Mouse (Mus musculus): Measurements from ENCODE around the gene Dcaf1. TPM values are rescaled to one million over a fixed set of nuclear protein-coding genes. Genes with fewer than 3 reads are reported as not detected.

Gene Dcaf1
- total RNA-seq, 2 experiments from 2014 or later, result 18.4 to 19.5 TPM

- DNase-seq, result no peak
- intact Hi-C loops (cut with DNase I), result no loop called here
These were observed 3.5 kb upstream of the Dcaf1 start for GRCm38 (mm10) chr9:106818191-106818590.

GRCm38 (mm10) chr9:106819201-106819600, 2.5 kb upstream of the Dcaf1 start:
- no peak overlapping the region for H3K4me3 ChIP-seq
- peak; percentile 63 for TF ChIP-seq CTCF (IDR thresholded peaks at IDR 0.05)
- H3K27ac ChIP-seq, result no peak overlapping the region
- DNase-seq, result no peak
- intact Hi-C loops (cut with DNase I), result no loop called here

More at GRCm38 (mm10) chr9:106818191-106818590, 3.5 kb upstream of the Dcaf1 start:
- H3K27ac ChIP-seq, result no peak overlapping the region
- no peak for TF ChIP-seq CTCF (IDR thresholded peaks at IDR 0.05)
- no peak overlapping the region for H3K4me3 ChIP-seq

- TF ChIP-seq CTCF (IDR thresholded peaks at IDR 0.05), result no peak
- Histone ChIP-seq H3K4me3 (peak overlapping the region; percentile 82), H3K27ac (peak overlapping the region; percentile 86)
- intact Hi-C loops (cut with DNase I), result loop anchor here (5.0 to 10.0 kb wide), 2 partner anchors 66 to 464 kb away; partner anchors contain the start of genes Mapkapk3 and Rbm15b
- DNase-seq, result no peak
These were observed 540 bp upstream of the Dcaf1 start for GRCm38 (mm10) chr9:106821050-106821617.

- TF ChIP-seq CTCF (IDR thresholded peaks at IDR 0.05), result 0 out of 2 replicates have a peak, but pooled peaks have one; percentile 5
- peak; percentile 85 for DNase-seq
- Histone ChIP-seq H3K27ac (peak overlapping the region; percentile 94), H3K4me3 (peak overlapping the region; percentile 82)
- intact Hi-C loops (cut with DNase I), result loop anchor here (2.0 to 10.0 kb wide), 3 partner anchors 65 to 462 kb away; partner anchors contain the start of genes Mapkapk3 and Rbm15b
These were observed 869 bp downstream of the Dcaf1 start for GRCm38 (mm10) chr9:106822381-106823104.

- DNase-seq, result no peak
- Histone ChIP-seq H3K27ac (no peak overlapping the region), H3K4me3 (no peak overlapping the region)
- intact Hi-C loops (cut with DNase I), result no loop called here
- TF ChIP-seq CTCF (IDR thresholded peaks at IDR 0.05), result peak; percentile 48
These were observed 18.9 kb downstream of the Dcaf1 start for GRCm38 (mm10) chr9:106840569-106840968.

GRCm38 (mm10) chr9:106842800-106843199, 21.1 kb downstream of the Dcaf1 start:
- no peak overlapping the region for H3K27ac ChIP-seq
- TF ChIP-seq CTCF (IDR thresholded peaks at IDR 0.05), result no peak
- no peak overlapping the region for H3K4me3 ChIP-seq
- intact Hi-C loops (cut with DNase I), result no loop called here
- no peak for DNase-seq

- Histone ChIP-seq H3K27ac (no peak overlapping the region), H3K4me3 (no peak overlapping the region)
- no peak for TF ChIP-seq CTCF (IDR thresholded peaks at IDR 0.05)
- intact Hi-C loops (cut with DNase I), result no loop called here
- no peak for DNase-seq
These were observed 35.0 kb downstream of the Dcaf1 start for GRCm38 (mm10) chr9:106856664-106857063.

GRCm38 (mm10) chr9:106858036-106858435, 36.4 kb downstream of the Dcaf1 start:
- Histone ChIP-seq H3K27ac (no peak overlapping the region), H3K4me3 (no peak overlapping the region)
- no peak for TF ChIP-seq CTCF (IDR thresholded peaks at IDR 0.05)
- intact Hi-C loops (cut with DNase I), result no loop called here
- no peak for DNase-seq

- Histone ChIP-seq H3K27ac (no peak overlapping the region), H3K4me3 (no peak overlapping the region)
- no peak for TF ChIP-seq CTCF (IDR thresholded peaks at IDR 0.05)
- DNase-seq, result no peak
- intact Hi-C loops (cut with DNase I), result no loop called here
These were observed 52.5 kb downstream of the Dcaf1 start for GRCm38 (mm10) chr9:106874216-106874615.

- intact Hi-C loops (cut with DNase I), result loop anchor here (5.0 kb wide), 1 partner anchor 44 kb away; no protein-coding TSS in a partner anchor
- DNase-seq, result no peak
- no peak overlapping the region for H3K4me3 ChIP-seq
- TF ChIP-seq CTCF (IDR thresholded peaks at IDR 0.05), result no peak
- H3K27ac ChIP-seq, result no peak overlapping the region
These were observed 55.0 kb downstream of the Dcaf1 start for GRCm38 (mm10) chr9:106876666-106877065.

GRCm38 (mm10) chr9:106879471-106879870, 57.8 kb downstream of the Dcaf1 start:
- H3K27ac ChIP-seq, result peak overlapping the region; percentile 57
- intact Hi-C loops (cut with DNase I), result loop anchor here (5.0 kb wide), 1 partner anchor 47 kb away; no protein-coding TSS in a partner anchor
- DNase-seq, result no peak
- no peak overlapping the region for H3K4me3 ChIP-seq
- TF ChIP-seq CTCF (IDR thresholded peaks at IDR 0.05), result no peak

GRCm38 (mm10) chr9:106881071-106881755, 59.5 kb downstream of the Dcaf1 start:
- DNase-seq, result no peak
- H3K4me3 ChIP-seq, result no peak overlapping the region
- TF ChIP-seq CTCF (IDR thresholded peaks at IDR 0.05), result no peak
- H3K27ac ChIP-seq, result no peak overlapping the region
- intact Hi-C loops (cut with DNase I), result no loop called here

GRCm38 (mm10) chr9:106882176-106882575, 60.5 kb downstream of the Dcaf1 start:
- Histone ChIP-seq H3K27ac (no peak overlapping the region), H3K4me3 (no peak overlapping the region)
- no peak for DNase-seq
- intact Hi-C loops (cut with DNase I), result no loop called here
- TF ChIP-seq CTCF (IDR thresholded peaks at IDR 0.05), result no peak

Data from gastrocnemius, adult 2 months (tissue).